Mouse (Mus musculus): Measurements from ENCODE around the gene Mettl23.

DNA sequence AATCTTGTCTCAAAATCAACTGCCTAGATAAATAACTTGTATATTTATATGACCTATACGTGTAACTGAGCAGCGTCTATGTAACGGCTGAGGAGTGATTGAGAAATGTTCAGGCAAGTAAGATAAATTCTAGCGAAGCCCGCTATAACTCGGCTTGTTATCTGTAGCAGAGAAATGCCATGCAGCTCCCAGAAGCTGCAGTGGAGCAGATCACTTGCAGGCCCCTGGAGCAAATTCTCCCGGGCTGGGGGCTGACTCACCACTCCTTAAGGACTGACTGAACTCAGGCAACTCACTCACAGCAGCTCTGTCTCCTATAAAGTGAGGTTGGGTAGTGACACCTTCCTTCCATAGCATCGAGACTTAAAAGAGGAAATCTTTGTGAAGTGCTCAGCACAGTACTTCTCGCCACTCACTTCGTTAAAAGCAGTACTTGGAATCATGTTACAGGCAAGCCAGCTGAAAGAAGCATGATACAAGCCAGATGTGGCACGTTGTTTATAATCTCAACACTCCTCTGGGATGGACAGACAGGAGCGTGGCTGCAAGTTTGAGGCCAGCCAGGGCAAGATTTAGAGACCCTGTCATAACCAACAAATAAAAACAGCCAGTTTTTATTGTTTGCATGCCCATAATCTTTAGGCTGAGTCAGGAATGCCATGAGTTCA is 14.2 kb downstream of the Mettl23 start:
- TF ChIP-seq CHD2 (IDR thresholded peaks at IDR 0.05; ENCODE audit: low read depth, low read length): no peak
- no peak for TF ChIP-seq HCFC1 (IDR thresholded peaks at IDR 0.05; ENCODE audit: borderline replicate concordance, insufficient read depth, low read length)
- TF ChIP-seq ZNF384 (IDR thresholded peaks at IDR 0.05; ENCODE audit: low read depth, low read length): no peak
- no peak for TF ChIP-seq MAFK (IDR thresholded peaks at IDR 0.05; ENCODE audit: insufficient read depth, low read depth, low read length)
- TF ChIP-seq ZC3H11A (IDR thresholded peaks at IDR 0.05; ENCODE audit: borderline replicate concordance, low read depth, low read length): no peak

All from ES-E14 (cell line).